Mouse (Mus musculus) kidney, embryonic 14.5 days (tissue): ENCODE data around the gene Slc27a5. TPM values are rescaled to one million over a fixed set of nuclear protein-coding genes. Genes with fewer than 3 reads are reported as not detected.

ENCODE experiments used
- ATAC-seq: fragments of 200-750 bp; cut with Nextera tagmentation; 2 replicates; pipeline ENCODE4 v1.8.0; 2017; ENCODE audit warnings: moderate number of reproducible peaks, mild to moderate bottlenecking, moderate TSS enrichment, moderate library complexity; ENCODE audit not compliant: low FRiP score, low TSS enrichment
- H3K27ac ChIP-seq: fragments of 300-500 bp; sonication (generic); 2 replicates; pipeline ENCODE4 v1.5.1; 2014; ENCODE audit warnings: low read depth, mild to moderate bottlenecking, low read length, moderate library complexity, mixed read lengths
- H3K27me3 ChIP-seq: fragments of 300-500 bp; sonication (generic); 2 replicates; pipeline ENCODE4 v1.6.1; 2014; ENCODE audit warnings: mild to moderate bottlenecking, low read length; ENCODE audit not compliant: control insufficient read depth, insufficient read depth
- H3K36me3 ChIP-seq: fragments of 300-500 bp; sonication (generic); 2 replicates; pipeline ENCODE4 v1.6.1; 2014; ENCODE audit warnings: low read length, mixed read lengths; ENCODE audit not compliant: control insufficient read depth, insufficient read depth
- H3K4me1 ChIP-seq: fragments of 300-500 bp; sonication (generic); 2 replicates; pipeline ENCODE4 v1.6.1; 2014; ENCODE audit warnings: low read length, mixed read lengths; ENCODE audit not compliant: control insufficient read depth, insufficient read depth
- H3K4me2 ChIP-seq: fragments of 300-500 bp; sonication (generic); replicated peaks from 2 replicates; pipeline ENCODE4 v1.6.1; 2014; ENCODE audit warnings: low read depth, mild to moderate bottlenecking, low read length
- H3K4me3 ChIP-seq: fragments of 300-500 bp; sonication (generic); 2 replicates; pipeline ENCODE4 v1.5.1; 2014; ENCODE audit warnings: mild to moderate bottlenecking, low read length
- H3K9ac ChIP-seq: fragments of 300-500 bp; sonication (generic); 2 replicates; pipeline ENCODE4 v1.6.1; 2014; ENCODE audit warnings: low read depth, mild to moderate bottlenecking, low read length, moderate library complexity
- H3K9me3 ChIP-seq: fragments of 300-500 bp; sonication (generic); 2 replicates; pipeline ENCODE4 v1.6.1; 2016; ENCODE audit warnings: low read length; ENCODE audit not compliant: control insufficient read depth
- WGBS: fragments of 180-500 bp; shearing (Covaris S2); extraction: QIAGEN DNeasy Blood & Tissue Kit; methylation state at CpG from one replicate; pipeline ENCODE4 v1.1.7; 2014; 5-methylcytosine and 5-hydroxymethylcytosine counted together
- polyA plus RNA-seq: library from polyadenylated mRNA; unstranded; fragments of >200 nt; fragmentation: Nextera tagmentation; extraction: Ambion mirVana; gene quantifications from 2 replicates; pipeline ENCODE4 v1.2.1, GENCODE M21; 2014

Slc27a5 gene
- polyA plus RNA-seq, 1 experiment from 2014 or later: not detected

GRCm38 (mm10) chr7:13038621-13039169 is 40.7 kb upstream of the Slc27a5 start:
- H3K27me3 ChIP-seq: peaks cover 16% of the 10 kb centered on the region
- peak overlapping the region; percentile 99 for H3K27ac ChIP-seq
- H3K4me3 ChIP-seq: peak overlapping the region; percentile 82
- peak overlapping the region; percentile 85 for H3K4me2 ChIP-seq
- WGBS: 23% methylated on average over 15 of the region's 15 CpGs
- ATAC-seq: no peak
- peaks cover 5% of the 10 kb centered on the region; the same call in 1 of the 2 replicates for H3K9me3 ChIP-seq
- peaks cover 17% of the 10 kb centered on the region for H3K36me3 ChIP-seq
- peak overlapping the region; percentile 95 for H3K9ac ChIP-seq
- H3K4me1 ChIP-seq: peaks cover 23% of the 10 kb centered on the region

- peaks cover 9% of the 10 kb centered on the region for H3K27me3 ChIP-seq
- peak; percentile 93 for ATAC-seq
Observed at GRCm38 (mm10) chr7:13037901-13038555, 40.0 kb upstream of the Slc27a5 start, which contains the start of gene Ube2m. TSS of gene Ube2m (minus strand) at chr7:13038275.

GRCm38 (mm10) chr7:13037366-13037765 is 39.4 kb upstream of the Slc27a5 start:
- Histone ChIP-seq H3K4me1 (peaks cover 17% of the 10 kb centered on the region), H3K9me3 (no peaks in the 10 kb centered on the region), H3K9ac (peak overlapping the region; percentile 95), H3K4me3 (peak overlapping the region; percentile 82), H3K27me3 (peaks cover 3% of the 10 kb centered on the region; the same call in 1 of the 2 replicates), H3K4me2 (peak overlapping the region; percentile 85), H3K36me3 (peaks cover 27% of the 10 kb centered on the region), H3K27ac (peak overlapping the region; percentile 99)
- WGBS: under 1% methylated on average over 33 of the region's 33 CpGs
- peak; percentile 3; the same call in 1 of the 2 replicates for ATAC-seq

More at GRCm38 (mm10) chr7:13037901-13038555, 40.0 kb upstream of the Slc27a5 start, which contains the start of gene Ube2m:
- Histone ChIP-seq H3K4me2 (peak within 1 kb of the TSS; percentile 85), H3K9ac (peak within 1 kb of the TSS; percentile 95), H3K27ac (peak within 1 kb of the TSS; percentile 99), H3K36me3 (peaks cover 21% of the 10 kb centered on the region), H3K4me1 (peaks cover 17% of the 10 kb centered on the region), H3K9me3 (peaks cover 1% of the 10 kb centered on the region; the same call in 1 of the 2 replicates), H3K4me3 (peak within 1 kb of the TSS; percentile 82)
- WGBS: under 1% methylated on average over 53 of the region's 65 CpGs

GRCm38 (mm10) chr7:13036806-13037205 is 38.8 kb upstream of the Slc27a5 start:
- H3K4me2 ChIP-seq: peak overlapping the region; percentile 85
- H3K9me3 ChIP-seq: no peaks in the 10 kb centered on the region
- H3K4me3 ChIP-seq: peak overlapping the region; percentile 82
- peak overlapping the region; percentile 95 for H3K9ac ChIP-seq
- H3K27me3 ChIP-seq: no peaks in the 10 kb centered on the region
- H3K27ac ChIP-seq: peak overlapping the region; percentile 99; the same call in 1 of the 2 replicates
- H3K36me3 ChIP-seq: peaks cover 33% of the 10 kb centered on the region
- 42% methylated on average over 4 of the region's 4 CpGs for WGBS
- peaks cover 17% of the 10 kb centered on the region for H3K4me1 ChIP-seq
- ATAC-seq: no peak

GRCm38 (mm10) chr7:13035211-13035855 is 37.3 kb upstream of the Slc27a5 start:
- peak overlapping the region; percentile 81 for H3K4me2 ChIP-seq
- H3K27me3 ChIP-seq: no peaks in the 10 kb centered on the region
- WGBS: 88% methylated on average over 17 of the region's 17 CpGs
- peak overlapping the region; percentile 93; the same call in 1 of the 2 replicates for H3K27ac ChIP-seq
- peak overlapping the region; percentile 55; the same call in 1 of the 2 replicates for H3K4me3 ChIP-seq
- H3K9me3 ChIP-seq: no peaks in the 10 kb centered on the region
- H3K36me3 ChIP-seq: peaks cover 47% of the 10 kb centered on the region
- H3K4me1 ChIP-seq: peaks cover 17% of the 10 kb centered on the region
- H3K9ac ChIP-seq: 0 out of 2 replicates have a peak overlapping the region, but pooled peaks have one; percentile 76
- ATAC-seq: no peak; the same call in 1 of the 2 replicates

GRCm38 (mm10) chr7:13034148-13034977 is 36.4 kb upstream of the Slc27a5 start, which contains the start of gene Chmp2a:
TSS of gene Chmp2a (minus strand) at chr7:13034807.
- Histone ChIP-seq H3K4me1 (peaks cover 17% of the 10 kb centered on the region), H3K4me2 (peak within 1 kb of the TSS; percentile 81), H3K27me3 (no peaks in the 10 kb centered on the region), H3K9ac (peak within 1 kb of the TSS; percentile 76), H3K36me3 (peaks cover 57% of the 10 kb centered on the region), H3K27ac (peak within 1 kb of the TSS; percentile 93), H3K4me3 (peak within 1 kb of the TSS; percentile 55), H3K9me3 (no peaks in the 10 kb centered on the region)
- ATAC-seq: peak; percentile 73
- whole genome bisulfite sequencing: 0% methylated on average over 45 of the region's 45 CpGs

GRCm38 (mm10) chr7:13033451-13034147 is 35.6 kb upstream of the Slc27a5 start:
- H3K9ac ChIP-seq: peak overlapping the region; percentile 76
- 37% methylated on average over 13 of the region's 13 CpGs for WGBS
- no peaks in the 10 kb centered on the region for H3K27me3 ChIP-seq
- no peak for ATAC-seq
- H3K9me3 ChIP-seq: no peaks in the 10 kb centered on the region
- peak overlapping the region; percentile 93; the same call in 1 of the 2 replicates for H3K27ac ChIP-seq
- peaks cover 65% of the 10 kb centered on the region for H3K36me3 ChIP-seq
- peak overlapping the region; percentile 55 for H3K4me3 ChIP-seq
- peak overlapping the region; percentile 81 for H3K4me2 ChIP-seq
- peaks cover 14% of the 10 kb centered on the region for H3K4me1 ChIP-seq

- WGBS: 92% methylated on average over 7 of the region's 7 CpGs
- Histone ChIP-seq H3K4me1 (peaks cover 14% of the 10 kb centered on the region), H3K36me3 (peaks cover 75% of the 10 kb centered on the region), H3K4me3 (no peak overlapping the region), H3K4me2 (no peak overlapping the region), H3K9me3 (no peaks in the 10 kb centered on the region), H3K27ac (no peak overlapping the region), H3K9ac (no peak overlapping the region), H3K27me3 (no peaks in the 10 kb centered on the region)
- no peak for ATAC-seq
Observed at GRCm38 (mm10) chr7:13032541-13032940, 34.5 kb upstream of the Slc27a5 start.
